Comparison of ENCODE assay signal across 8 mouse cellular contexts in the genomic region with DNA sequence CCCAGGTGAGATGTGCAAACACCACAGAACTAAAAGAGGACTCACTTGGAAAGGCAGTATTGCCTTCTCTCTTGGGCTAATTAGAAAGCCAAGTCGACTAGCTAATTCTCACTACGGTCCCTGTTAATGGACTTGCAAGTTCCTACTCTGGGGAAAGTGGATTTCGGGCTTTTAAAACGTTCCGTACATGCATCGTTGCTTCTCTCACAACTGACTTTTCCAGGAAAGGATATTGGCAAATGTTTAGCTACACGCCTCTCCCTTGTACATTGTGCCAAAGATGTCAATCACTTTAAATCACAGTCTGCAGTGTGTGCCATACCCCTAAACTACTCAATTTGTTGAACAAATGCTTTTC. TPM values are rescaled to one million over a fixed set of nuclear protein-coding genes. Genes with fewer than 3 reads are reported as not detected.
A peak's percentile ranks its signal among the peaks of the same experiment; 100 is the strongest.
DNase-seq lines count a peak whose midpoint lies in the region; ATAC-seq and TF ChIP-seq lines count a peak whose summit lies in the region.

No protein-coding gene starts in this region.

- no peak for TF ChIP-seq CTCF in E14TG2a.4 (conservative IDR thresholded peaks at IDR 0.05; ENCODE audit: low read length)
- TF ChIP-seq CTCF in forebrain, postnatal 0 days (IDR thresholded peaks at IDR 0.05; ENCODE audit: low read depth), result no peak

- no peaks in the 10 kb centered on the region for H3K9me3 ChIP-seq in erythroblast, embryonic 14.5 days (ENCODE audit: control insufficient read depth, low read length)
- H3K9me3 ChIP-seq in E14TG2a.4 (ENCODE audit: low read length), result no peaks in the 10 kb centered on the region
- H3K9me3 ChIP-seq in forebrain, postnatal 0 days (ENCODE audit: low read length), result no peaks in the 10 kb centered on the region
- H3K9me3 ChIP-seq in liver, embryonic 12.5 days (replicated peaks), result no peaks in the 10 kb centered on the region

- no peak overlapping the region for H3K27ac ChIP-seq in forebrain, postnatal 0 days (ENCODE audit: low read depth, low read length)
- no peak overlapping the region; the same call in 1 of the 2 replicates for H3K27ac ChIP-seq in liver, embryonic 12.5 days

- H3K4me3 ChIP-seq in erythroblast, embryonic 14.5 days (replicated peaks), result peak overlapping the region; percentile 81
- H3K4me3 ChIP-seq in E14TG2a.4 (replicated peaks; ENCODE audit: low read length), result peak overlapping the region; percentile 79
- peak overlapping the region; percentile 83; the same call in 1 of the 2 replicates for H3K4me3 ChIP-seq in forebrain, postnatal 0 days (ENCODE audit: low read depth, low read length)
- H3K4me3 ChIP-seq in liver, embryonic 12.5 days, result peak overlapping the region; percentile 86

- peak overlapping the region; percentile 97 for H3K4me2 ChIP-seq in forebrain, postnatal 0 days (ENCODE audit: low read depth)
- peak overlapping the region; percentile 96 for H3K4me2 ChIP-seq in liver, embryonic 12.5 days

- H3K27me3 ChIP-seq in erythroblast, embryonic 14.5 days (ENCODE audit: control insufficient read depth), result peaks cover 18% of the 10 kb centered on the region
- peaks cover 40% of the 10 kb centered on the region for H3K27me3 ChIP-seq in E14TG2a.4 (ENCODE audit: insufficient read depth, low read length)
- no peaks in the 10 kb centered on the region for H3K27me3 ChIP-seq in forebrain, postnatal 0 days (ENCODE audit: insufficient read depth, low read length)
- no peaks in the 10 kb centered on the region for H3K27me3 ChIP-seq in liver, embryonic 12.5 days (replicated peaks)

- no peak overlapping the region for H3K9ac ChIP-seq in forebrain, postnatal 0 days
- no peak overlapping the region for H3K9ac ChIP-seq in liver, embryonic 12.5 days

- peaks cover 28% of the 10 kb centered on the region for H3K4me1 ChIP-seq in erythroblast, embryonic 14.5 days (ENCODE audit: control insufficient read depth)
- H3K4me1 ChIP-seq in E14TG2a.4 (replicated peaks; ENCODE audit: low read depth, low read length), result peaks cover 15% of the 10 kb centered on the region
- H3K4me1 ChIP-seq in forebrain, postnatal 0 days (ENCODE audit: insufficient read depth), result 0 out of 2 replicates have a peak, but pooled peaks cover 5% of the 10 kb centered on the region
- peaks cover 33% of the 10 kb centered on the region for H3K4me1 ChIP-seq in liver, embryonic 12.5 days

- no peaks in the 10 kb centered on the region for H3K36me3 ChIP-seq in erythroblast, embryonic 14.5 days (ENCODE audit: control insufficient read depth)
- no peaks in the 10 kb centered on the region for H3K36me3 ChIP-seq in E14TG2a.4 (ENCODE audit: insufficient read depth, low read length)
- no peaks in the 10 kb centered on the region for H3K36me3 ChIP-seq in forebrain, postnatal 0 days (ENCODE audit: insufficient read depth)
- no peaks in the 10 kb centered on the region for H3K36me3 ChIP-seq in liver, embryonic 12.5 days

- peak; percentile 24 for DNase-seq in forebrain, postnatal 0 days
- DNase-seq in frontal cortex, postnatal 25 days (ENCODE audit: low spot score in 2 of 2), result no peak
- DNase-seq in cerebellum, postnatal 14 days, result no peak
- no peak for DNase-seq in gastrocnemius, postnatal 4 days (ENCODE audit: low spot score in 2 of 2)

- WGBS in forebrain, postnatal 0 days, result 7% methylated on average over 7 of the region's 7 CpGs
- WGBS in liver, embryonic 12.5 days (ENCODE audit: insufficient replicate concordance), result 15% methylated on average over 7 of the region's 7 CpGs

- ATAC-seq in erythroblast, adult 5-6 weeks (replicated peaks; ENCODE audit: low FRiP score, poor library complexity, severe bottlenecking), result no peak
- no peak for ATAC-seq in forebrain, postnatal 0 days
- no peak for ATAC-seq in liver, embryonic 12.5 days

RNA-seq across cellular contexts. Expression of gene Galnt7, which starts 0.9 kb away (rescaled TPM):
- 0.06 TPM in 1 of 2 replicates, not detected in the other for polyA plus RNA-seq in erythroblast, embryonic 14.5 days (2012)
- 3.3 and 4.6 TPM in 2 replicates for total RNA-seq in erythroblast, adult 5-6 weeks (2015; ENCODE audit: low replicate concordance)
- 1.3 and 2.2 TPM in 2 replicates for total RNA-seq in erythroblast, adult 5-6 weeks (2017; ENCODE audit: low replicate concordance)
- 7.2 and 8.0 TPM in 2 replicates for total RNA-seq in forebrain, postnatal 0 days (2014; rRNA removed)
- 4.0 and 5.3 TPM in 2 replicates for polyA plus RNA-seq in forebrain, postnatal 0 days (2015; fragmentation: Nextera tagmentation; extraction: Ambion mirVana)
- 10.0 and 10.3 TPM in 2 replicates for polyA plus RNA-seq in liver, embryonic 12.5 days (2016; fragmentation: Nextera tagmentation; extraction: Ambion mirVana)
- 1 to 10 TPM; 8.7 to 8.9 TPM for total RNA-seq in gastrocnemius, postnatal 4 days (2021)
